Mouse (Mus musculus) gastrocnemius, postnatal 4 days (tissue): ENCODE measurements at regions not wholly inside any gene's neighbourhood (a gene's known extent, or its start where the extent isn't known, plus 50 kb on each side); places are given as distances from the start of the nearest gene placed in this dataset.

Source experiments
- DNase-seq, 2 experiments: peaks; one replicate each; pipeline ENCODE4 v3.0.0; 2021 to 2022; ENCODE audit warnings: low spot score in 2 of 2, mixed read lengths in 2 of 2

DNA sequence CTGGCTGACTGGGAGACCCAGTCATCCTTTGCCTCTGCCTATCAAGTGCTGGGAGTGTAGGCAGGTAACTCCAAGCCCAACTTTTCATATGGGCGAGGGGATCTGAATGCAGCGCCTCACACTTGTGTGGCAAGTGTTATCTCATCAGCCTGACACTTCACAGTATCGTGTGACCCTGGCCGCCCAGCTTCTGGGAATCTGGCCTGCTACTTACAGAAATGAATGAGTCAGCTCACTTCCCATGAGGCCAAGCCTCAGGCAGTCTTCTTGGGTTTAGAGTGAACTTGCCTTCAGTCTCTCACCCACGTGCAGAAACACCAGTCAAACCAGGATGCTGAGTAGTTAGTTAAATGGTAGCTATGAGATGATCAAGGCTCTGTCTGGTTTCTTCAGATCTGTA, 156.5 kb downstream of the En1 start:
- DNase-seq, result no peak

GRCm38 (mm10) chr1:120759380-120759779, 157.2 kb downstream of the En1 start:
- DNase-seq, result no peak

GRCm38 (mm10) chr1:120761364-120761763, 159.1 kb downstream of the En1 start:
- no peak for DNase-seq

DNA sequence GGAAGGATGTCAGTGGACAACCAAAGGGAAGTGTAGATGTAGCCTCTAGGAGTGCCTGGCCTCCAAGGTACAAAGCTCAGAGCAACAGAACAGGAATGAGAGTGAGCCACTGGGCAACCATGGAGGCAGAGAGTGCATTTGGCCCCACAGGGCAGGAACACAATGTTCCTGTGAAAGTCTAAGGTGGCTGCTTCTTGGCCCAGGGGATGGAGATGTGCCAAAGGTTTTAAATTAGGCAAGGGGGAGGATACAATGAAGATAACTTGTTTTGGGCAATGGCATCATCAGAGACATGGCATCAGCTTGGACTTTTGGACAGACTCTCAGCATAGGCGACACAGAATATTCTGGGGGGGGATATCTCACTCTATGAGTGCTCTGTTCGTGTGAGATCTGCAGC, 160.3 kb downstream of the En1 start:
- no peak for DNase-seq

DNA sequence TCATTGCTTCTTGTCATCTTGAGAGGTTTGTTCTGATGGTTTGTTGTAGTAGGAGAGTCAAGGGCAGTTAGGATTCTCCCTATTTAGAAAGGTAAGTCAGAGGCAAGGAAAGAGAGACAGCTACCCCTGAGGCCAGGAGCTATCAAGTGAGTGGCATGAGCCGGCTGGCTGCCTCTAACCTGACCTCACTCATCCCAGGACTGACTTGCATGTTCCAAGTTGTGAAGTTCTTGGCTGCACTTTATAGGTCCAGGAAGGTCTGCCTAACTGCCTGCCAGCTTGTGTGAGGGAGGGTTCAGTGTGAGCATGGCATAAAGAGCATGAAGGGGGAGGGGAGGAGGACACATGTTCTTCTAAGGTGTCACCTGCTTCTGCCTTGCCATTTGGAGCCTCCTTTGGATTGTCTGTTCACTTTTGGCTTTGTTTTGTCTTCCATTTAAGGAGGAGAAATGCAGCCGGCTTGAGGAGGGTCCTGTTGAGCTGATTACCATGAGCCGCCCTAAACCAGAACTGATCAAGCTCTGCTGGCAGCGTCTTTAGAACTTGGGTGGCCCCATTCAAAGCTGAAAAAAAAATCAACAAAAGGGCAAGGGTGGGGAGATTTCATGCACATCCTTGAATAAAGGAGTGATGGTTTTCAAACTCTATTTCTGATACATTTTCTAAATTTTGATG, 160.8 kb downstream of the En1 start:
- no peak for DNase-seq

GRCm38 (mm10) chr1:120767054-120767453, 164.8 kb downstream of the En1 start:
- no peak for DNase-seq

DNA sequence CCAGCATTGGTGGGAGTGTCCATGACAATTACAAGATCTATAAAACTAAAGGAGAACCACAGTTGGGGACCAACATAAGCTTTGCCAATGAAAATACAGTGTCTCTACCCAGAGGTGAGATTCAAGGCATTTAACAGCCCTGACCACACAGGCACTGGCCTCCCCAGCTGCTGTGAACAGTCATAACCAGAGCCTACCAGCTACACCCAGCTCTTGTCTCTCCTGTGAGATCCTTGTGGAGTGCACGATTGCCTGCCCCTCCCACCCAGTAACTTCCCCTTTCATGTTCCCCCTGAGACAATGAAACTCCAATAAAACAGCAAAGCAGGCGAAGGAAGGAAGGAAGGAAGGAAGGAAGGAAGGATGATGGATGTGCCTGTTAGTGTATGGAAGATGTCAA, 169.1 kb downstream of the En1 start:
- DNase-seq, result no peak

GRCm38 (mm10) chr1:120776906-120777305, 174.7 kb downstream of the En1 start:
- DNase-seq, result no peak

GRCm38 (mm10) chr1:120777468-120777867, 175.2 kb downstream of the En1 start:
- DNase-seq, result no peak

DNA sequence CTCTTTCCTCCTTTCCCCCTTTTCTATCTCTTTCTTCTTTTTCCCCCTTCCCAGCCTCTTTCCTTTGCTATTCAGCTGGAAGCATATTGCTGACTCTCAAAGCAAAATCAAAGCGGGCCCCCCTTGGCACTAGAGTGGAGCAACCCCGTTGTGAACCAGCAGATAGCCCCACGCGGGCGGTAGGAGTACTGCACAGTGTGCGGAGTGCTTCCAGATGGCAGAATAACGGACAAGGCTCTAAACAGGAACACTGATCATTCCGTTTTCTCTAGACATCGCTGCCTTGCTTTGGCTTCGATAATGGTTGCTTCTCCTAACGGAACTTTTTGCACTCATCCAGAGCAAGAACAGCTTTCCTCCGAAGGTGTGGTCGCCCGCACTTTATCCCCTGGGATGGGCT, 193.0 kb downstream of the En1 start:
- DNase-seq, result peak in 1 of 2 experiments; percentile 58

GRCm38 (mm10) chr1:120801248-120801979, 199.2 kb downstream of the En1 start:
- DNase-seq, result no peak

GRCm38 (mm10) chr1:120801980-120802364, 199.8 kb downstream of the En1 start:
- no peak for DNase-seq

DNA sequence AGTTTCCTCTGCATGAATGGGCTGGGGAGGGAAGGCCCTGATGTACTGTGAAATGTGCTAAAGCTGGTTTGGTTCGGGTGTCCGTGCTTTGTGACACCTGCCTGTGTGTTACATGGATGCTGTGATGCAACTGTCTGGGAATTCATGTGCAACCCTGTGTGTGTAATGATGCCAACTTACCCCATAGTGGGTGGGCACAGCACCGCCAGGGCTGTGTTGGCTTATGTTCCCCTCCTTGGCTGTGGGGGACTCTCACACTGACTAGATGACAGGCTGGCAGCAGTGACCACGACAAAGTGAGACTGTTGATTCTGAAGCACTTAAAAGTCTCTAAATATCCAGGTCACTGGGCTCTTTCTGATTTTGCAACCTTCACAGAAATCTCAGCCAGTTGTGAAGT, 212.2 kb downstream of the En1 start:
- DNase-seq, result no peak

- DNase-seq, result peak in 1 of 2 experiments; percentile 36
Observed at GRCm38 (mm10) chr1:120816237-120816820, 214.1 kb downstream of the En1 start.

GRCm38 (mm10) chr1:120817563-120817962, 215.3 kb downstream of the En1 start:
- no peak for DNase-seq

DNA sequence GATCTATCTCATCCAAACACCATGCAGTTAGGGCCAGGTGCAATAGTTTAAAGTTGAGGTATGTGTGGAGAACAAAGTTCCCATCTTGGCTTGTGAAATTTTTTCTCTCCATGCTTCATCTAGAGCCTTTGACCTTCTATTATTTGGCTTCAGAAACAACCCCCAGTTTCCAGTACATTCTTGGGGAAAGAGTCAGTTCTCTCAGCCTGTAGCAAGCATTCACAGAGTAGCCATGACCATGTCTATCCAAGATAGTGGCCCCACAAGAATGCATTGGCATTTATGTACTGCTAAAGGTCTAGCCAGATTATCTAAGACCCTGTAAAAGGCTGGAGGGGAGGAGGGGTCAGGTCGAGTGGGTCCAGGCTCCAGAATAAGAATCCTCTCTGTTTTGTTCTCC, 229.8 kb downstream of the En1 start:
- no peak for DNase-seq

- no peak for DNase-seq
Observed at GRCm38 (mm10) chr1:120842596-120842995, 240.4 kb downstream of the En1 start.

GRCm38 (mm10) chr1:120846146-120846545, 243.9 kb downstream of the En1 start:
- DNase-seq, result no peak

GRCm38 (mm10) chr1:120851860-120852503, 249.8 kb downstream of the En1 start:
- peak in 1 of 2 experiments; percentile 31 for DNase-seq

DNA sequence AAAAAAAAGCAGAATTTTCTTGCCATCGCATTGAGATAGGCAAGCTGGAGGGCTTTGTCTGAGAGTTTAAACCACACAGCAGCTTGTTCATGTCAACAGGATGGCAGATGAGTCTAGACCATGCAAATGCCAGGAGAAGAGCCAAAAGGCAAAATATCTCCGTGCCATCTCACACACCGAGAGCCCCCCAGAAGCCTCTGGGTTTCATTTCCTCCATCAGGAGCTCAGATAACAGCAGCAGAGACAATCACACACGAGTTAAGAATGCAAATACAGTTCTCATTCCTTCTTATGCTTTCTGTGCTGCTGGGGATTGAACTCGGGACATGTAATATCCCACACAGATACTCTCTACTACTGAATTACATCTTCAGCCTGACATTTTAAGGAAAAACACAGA, 255.3 kb downstream of the En1 start:
- DNase-seq, result no peak

DNA sequence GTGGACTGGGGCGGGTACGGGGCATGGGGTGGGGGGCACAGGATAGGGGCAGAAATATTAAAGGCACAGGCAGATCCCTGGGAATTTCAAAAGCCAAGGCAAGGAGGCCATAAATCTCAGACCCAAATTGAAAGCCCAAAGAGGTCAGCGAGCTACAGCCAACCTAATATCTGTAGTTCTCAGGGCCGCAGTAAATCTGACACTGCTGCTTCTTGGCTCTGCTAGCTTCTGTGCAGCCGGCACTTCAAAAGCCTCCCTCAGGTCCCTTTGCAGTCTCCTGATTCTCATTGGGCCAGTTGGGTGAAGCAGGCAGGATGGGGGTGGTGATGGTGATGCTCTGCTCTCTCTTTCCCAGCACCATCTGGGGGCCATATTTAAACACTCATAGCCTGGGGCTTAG, 257.3 kb downstream of the En1 start:
- DNase-seq, result no peak

- no peak for DNase-seq
Observed at GRCm38 (mm10) chr1:120872554-120872953, 270.3 kb downstream of the En1 start.
